Mouse (Mus musculus): ENCODE measurements around the gene Aoc1. TPM values are rescaled to one million over a fixed set of nuclear protein-coding genes. Genes with fewer than 3 reads are reported as not detected.
"Not testable (repeated sequence)": the region's sequence is repeated elsewhere in the genome, so short reads cannot be mapped to it uniquely, and the experiment has no call there.

The Aoc1 gene
- total RNA-seq, 2 experiments from 2014 or later: 0.12 to 0.17 TPM

DNA sequence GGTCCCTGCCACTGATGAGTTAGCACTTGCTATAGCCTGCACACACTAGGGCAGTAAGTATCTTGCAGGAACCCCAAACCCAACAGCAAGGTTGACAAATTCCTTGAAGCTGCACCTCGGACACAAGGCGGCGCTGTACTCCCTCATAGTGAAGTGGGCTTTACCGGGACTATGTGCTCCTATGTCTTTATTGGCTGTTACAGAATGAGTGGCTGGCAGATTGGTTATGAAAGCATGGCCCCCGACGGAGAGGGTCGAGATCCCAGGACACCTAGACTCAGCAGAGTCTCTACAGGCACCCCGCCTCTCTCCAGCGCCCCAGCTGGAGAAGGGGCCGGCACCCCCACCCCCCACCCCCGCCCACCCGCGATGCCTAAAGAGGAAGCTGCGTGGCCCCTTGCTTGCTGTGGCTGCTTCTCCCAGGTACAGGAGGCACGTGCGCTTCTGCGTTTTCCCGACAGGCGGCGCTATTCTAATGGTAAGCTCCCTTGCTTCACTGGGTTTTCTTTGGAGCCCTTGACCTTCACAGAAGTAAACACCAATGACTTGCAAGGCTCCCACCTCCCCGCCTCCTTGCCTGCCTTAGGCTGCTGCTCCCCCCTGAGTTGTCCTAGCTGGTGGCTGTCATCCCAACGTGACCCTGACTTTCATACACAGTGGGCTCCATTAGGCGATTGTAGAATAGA, 12.4 kb upstream of the Aoc1 start:
- peak; percentile 89 for ATAC-seq (replicated peaks; ENCODE audit: poor library complexity)

DNA sequence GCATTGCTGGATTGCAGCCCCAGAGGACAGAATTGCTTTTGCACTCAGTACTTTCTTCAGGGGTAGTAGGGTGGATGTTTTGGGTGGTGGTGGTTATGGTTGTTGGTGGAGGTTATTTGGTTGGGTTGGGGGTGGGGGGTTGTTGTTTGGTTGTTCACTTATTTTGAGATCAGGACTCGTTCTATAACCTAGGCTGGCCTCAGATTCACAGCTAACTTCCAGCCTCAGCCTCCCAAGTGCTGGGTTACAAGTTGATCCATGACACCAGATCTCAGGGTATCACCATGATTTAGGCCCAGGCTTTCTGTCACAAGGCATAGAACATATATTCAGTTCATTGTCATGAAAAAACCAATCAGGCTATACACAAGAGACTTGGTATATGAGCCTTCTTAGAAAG, 11.8 kb upstream of the Aoc1 start:
- ATAC-seq (replicated peaks; ENCODE audit: poor library complexity): no peak

DNA sequence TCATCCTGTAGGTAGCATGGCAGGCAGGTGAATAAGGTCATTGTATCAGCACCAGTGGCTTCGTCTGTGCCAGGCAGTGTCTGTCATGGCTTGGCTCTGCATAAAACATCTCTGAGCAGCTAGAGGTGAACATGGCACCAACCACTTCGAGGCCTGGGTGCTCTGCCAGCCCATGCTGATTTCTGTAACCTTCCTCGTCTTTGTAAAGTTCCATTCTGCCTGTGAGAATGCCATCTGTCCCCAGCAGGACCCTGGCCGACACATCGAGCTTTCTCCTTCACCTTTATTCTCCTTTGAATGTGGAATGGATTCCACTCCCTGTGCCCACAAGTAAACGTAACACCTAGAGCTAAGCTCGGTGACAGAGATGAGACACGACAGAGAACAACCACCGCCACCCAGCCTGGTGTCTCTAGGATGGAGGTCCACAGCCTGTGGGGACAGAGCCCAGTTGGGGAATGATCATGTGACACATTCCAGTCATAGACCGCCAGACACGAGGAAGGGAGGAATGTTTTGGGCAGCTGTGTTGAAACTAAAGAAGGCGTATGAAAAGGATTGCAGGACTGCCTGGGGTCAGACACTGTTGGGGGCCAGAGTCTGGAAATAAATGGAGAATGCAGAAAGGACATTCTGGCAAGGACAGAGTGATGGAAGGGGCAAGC, 10.9 kb upstream of the Aoc1 start:
- no peak for ATAC-seq (replicated peaks; ENCODE audit: poor library complexity)

DNA sequence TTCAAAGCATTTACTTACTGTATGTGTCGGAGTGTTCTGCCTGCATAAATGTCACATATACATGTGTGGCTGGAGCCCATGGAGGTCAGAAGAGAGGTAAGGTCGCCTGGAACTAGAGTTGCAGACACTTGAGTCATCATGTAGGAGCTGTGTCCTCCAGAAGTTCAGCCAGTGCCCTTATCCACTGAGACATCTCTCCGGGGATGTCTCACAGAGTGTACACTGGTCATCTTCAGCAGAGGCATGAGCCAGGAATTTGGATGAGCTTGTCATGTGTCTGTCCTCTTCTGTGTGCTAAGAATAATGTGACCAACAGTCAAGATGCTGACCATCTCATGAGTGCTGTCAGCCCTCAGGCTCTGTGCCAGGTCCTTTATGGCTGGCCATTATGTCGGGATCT, 9.9 kb upstream of the Aoc1 start:
- no peak for ATAC-seq (replicated peaks; ENCODE audit: poor library complexity)

DNA sequence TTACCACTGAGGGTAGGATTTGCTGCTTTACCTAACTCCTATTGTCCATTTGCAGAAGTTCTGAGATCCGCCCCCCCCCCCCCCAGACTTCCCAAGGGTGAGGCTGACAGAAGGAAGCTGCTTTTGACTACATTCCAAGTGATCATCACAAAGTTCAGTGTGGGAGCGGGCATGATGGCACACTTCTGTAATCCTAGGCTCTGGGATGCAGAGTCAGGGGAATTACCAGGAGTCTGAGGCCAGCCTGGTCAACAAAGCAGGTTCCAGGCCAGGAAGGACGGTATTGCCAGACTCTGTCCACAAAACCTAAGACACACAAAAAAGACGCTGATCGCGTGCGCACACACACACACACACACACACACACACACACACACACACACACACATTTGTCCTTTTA, 9.2 kb upstream of the Aoc1 start:
- ATAC-seq (replicated peaks; ENCODE audit: poor library complexity): no peak

DNA sequence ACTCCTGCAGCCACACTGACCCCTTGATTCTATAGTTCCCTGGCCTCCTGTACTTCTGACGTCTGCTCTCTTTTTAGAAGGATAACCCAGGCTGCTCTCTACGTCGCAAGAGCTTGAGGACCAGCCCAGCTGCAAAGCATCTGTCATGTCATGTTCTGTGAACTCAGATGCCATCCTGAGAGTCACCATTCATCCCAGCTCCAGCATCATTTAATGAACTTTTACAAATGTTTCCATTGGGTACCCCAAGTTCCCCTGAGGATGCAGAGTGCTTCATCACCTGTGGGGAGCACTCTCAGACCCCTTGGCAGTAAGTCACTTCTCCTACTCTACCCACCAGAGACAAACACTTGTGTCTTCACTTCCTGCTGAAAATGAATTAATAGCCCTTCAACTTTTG, 8.5 kb upstream of the Aoc1 start:
- no peak for ATAC-seq (replicated peaks; ENCODE audit: poor library complexity)

DNA sequence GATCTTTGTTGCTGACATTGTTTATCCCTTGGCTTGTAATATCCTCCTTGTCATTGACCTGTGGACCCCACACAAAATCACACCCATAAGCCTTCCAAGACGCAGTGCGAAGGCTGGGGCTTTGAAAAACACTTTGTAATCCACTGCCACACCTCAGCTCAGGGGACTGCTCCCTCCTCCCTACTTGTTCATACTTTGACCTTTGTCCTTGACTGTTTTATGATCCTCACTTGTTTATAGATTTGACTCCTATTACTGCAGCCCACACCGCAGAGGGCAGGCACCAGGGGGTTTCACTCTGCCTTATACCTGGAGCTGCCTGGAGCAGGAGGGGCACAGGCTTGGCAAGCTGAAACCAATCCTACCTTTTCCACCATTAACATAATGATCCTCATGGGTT, 8.0 kb upstream of the Aoc1 start:
- no peak for ATAC-seq (replicated peaks; ENCODE audit: poor library complexity)

DNA sequence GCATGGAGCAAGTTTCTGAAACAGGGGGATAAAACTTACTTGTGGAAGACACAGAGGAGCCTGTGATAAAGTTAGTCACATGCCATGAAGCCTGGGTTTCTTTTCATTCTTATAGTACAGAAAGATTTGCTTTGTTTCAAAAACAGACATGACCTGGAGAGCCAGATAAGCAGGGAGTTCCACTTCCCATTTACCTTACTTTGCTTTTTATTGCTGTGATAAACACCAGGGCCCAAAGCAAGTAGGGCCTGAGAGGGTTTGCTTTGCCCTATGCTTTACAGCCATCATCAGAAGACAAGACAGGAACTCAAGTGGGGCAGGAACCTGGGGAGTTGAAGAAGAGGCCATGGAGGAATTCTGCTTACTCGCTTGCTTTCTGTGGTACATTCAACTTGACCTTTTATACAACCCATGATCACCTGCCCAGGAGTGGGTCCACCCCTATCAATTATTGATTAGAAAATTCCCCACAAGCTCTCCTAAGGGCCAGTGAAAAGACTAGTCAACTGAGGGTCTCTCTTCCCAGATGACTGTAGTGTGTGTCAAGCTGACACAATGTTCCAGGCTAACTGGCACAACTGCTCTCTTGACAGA, 7.4 kb upstream of the Aoc1 start:
- no peak for ATAC-seq (replicated peaks; ENCODE audit: poor library complexity)

DNA sequence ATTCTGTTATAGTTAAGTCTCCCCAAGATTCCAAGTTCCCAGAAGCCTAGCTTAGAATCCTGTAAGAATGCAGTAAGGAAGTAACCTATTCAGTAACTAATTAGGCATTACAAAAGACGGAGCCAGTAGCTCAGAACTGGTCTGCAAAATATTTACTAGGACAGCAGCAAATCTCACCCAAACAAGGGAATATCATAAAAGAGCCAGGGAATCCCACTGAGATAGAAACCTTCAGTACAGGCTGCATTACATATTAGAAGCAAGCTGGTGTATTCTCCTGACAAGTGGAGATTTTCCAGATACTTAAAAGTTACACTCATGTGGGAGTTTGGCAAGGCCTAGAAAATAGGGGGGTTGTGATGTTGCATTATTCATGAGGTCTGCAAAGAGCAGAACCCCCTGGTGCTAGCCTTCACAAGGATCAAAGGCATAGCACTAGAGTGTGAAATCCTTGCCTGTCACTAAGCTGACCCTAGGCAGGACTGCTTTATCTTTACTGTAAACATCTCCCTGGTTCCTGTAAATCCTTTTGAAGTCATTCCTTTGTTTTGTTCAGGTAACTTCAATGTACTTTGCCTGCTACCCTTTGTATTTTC, 6.2 kb upstream of the Aoc1 start:
- not testable (repeated sequence) for ATAC-seq (replicated peaks; ENCODE audit: poor library complexity)

DNA sequence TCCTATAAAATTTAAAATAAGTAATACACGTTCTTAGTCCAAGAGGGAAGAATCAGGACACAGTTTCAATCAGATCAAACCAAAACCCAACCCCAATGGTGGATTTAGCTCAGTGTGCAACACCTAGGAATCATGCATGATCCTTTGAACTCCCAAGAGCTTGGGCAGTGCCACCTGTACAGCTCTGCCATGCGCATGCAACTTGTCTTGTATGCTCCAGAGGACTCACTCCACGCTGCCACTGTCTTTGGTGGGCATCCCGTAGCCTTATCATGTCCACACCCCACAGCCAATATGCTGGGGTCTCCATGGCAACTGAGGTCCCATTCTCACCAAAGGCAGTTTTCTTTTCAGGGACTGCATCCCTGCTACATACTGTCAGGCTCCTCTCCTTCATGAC, 5.5 kb upstream of the Aoc1 start:
- no peak for ATAC-seq (replicated peaks; ENCODE audit: poor library complexity)

DNA sequence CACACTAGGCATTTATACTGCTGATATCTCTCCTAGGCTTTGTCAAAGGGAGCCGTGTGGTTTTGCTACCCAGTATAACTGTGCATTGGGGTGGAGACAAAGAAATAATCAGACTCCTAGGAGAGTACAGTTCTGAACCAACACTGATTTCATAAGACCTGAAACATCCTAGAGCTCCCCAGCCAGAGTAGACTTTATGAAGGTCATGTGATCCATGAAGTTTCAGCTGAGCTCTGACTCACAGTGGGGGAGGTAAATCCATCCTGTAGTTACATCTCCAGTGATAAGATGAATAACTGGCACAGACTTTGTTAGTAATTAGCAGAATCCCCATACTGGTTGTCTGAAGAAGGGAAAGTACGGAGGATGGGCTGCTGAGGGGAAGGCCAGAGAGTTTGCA, 2.9 kb upstream of the Aoc1 start:
- no peak for ATAC-seq (replicated peaks; ENCODE audit: poor library complexity)

DNA sequence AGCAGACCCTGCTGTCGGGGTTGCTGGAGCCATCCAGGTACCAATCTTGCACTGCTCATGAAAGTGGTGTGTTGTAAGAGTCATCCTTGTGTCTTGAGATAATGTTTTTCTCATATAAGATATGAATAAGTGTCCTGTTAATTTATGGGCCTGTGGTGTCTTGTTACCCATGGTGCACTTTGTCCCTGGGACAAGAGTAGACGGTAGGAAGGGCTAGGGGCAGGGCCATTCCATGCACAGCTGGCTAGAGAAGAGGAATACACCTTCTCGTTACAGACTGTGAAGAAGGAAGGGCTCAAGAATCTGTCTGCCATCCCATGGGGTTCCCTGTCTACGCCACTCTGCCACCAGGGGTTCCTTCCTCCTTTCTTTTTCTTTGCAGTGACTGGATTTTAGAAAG, 1.9 kb downstream of the Aoc1 start:
- ATAC-seq (replicated peaks; ENCODE audit: poor library complexity): no peak

DNA sequence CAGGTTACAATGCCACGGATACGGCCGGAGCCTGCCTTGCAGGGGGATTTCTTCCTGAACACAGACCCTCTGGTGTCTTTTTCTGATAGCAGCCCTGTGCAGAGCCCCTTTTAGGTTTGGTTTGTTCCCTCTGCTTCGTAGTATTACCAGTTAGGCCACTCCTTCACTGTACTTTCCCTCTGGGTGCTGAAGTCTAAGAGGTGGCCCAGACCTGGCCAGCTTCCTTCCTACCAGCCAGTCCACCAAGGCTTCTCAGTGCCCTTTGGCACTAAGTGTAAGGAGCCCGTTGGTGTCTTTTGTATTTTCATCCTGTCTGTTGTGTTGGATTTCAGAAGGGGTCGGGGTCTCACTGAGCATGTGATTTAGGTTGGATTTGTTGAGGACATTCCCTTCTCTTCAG, 2.8 kb downstream of the Aoc1 start:
- no peak for ATAC-seq (replicated peaks; ENCODE audit: poor library complexity)

DNA sequence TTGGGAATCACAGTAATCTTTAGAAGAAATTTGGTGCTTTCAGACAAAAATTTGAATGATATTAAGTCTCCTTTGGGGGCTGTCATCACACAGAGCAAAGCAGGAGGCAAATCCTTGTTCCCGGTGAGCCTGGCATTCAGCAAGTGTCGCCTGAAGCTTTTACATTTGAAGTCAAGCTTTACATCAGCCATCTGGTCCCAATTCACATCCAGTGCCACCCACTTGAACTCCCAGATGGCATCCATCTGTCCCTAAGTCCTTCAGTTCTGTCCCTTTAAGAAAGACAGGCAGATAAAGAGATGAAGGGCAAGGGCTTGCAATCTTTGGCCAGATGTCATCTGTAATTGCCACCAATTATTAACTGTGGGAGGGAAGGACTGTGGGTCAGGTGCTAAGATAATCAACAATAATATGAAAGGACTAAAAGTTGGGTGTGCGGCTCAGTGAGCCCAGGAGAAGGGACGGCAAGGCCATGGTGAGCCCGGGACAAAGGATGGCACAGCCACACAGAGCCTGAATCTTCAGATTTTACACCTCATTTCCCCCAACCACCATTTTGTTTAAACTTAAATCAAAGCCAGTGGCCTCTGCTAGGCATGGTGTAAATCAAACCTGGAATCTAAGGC, 3.9 kb downstream of the Aoc1 start:
- ATAC-seq (replicated peaks; ENCODE audit: poor library complexity): no peak

DNA sequence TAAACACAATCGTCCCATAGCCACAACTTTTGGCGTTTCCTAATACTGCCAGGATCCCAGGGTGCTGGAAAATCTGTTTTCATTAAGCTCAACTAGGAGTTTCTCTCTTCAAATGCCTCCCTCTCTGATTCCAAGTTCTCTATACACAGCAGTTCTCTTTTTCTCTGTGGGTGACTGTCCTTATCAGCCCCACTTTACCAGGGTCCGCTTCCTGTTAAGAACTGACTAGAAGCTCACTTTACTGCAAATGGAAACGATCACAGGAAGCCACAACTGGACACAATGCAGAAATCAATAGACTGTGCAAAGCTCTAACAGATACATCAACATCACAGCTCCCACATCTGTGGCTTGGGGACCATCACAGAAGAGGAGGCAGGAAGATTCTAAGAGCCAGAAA, 21.5 kb downstream of the Aoc1 start:
- peak; percentile 86 for ATAC-seq (replicated peaks; ENCODE audit: poor library complexity)

DNA sequence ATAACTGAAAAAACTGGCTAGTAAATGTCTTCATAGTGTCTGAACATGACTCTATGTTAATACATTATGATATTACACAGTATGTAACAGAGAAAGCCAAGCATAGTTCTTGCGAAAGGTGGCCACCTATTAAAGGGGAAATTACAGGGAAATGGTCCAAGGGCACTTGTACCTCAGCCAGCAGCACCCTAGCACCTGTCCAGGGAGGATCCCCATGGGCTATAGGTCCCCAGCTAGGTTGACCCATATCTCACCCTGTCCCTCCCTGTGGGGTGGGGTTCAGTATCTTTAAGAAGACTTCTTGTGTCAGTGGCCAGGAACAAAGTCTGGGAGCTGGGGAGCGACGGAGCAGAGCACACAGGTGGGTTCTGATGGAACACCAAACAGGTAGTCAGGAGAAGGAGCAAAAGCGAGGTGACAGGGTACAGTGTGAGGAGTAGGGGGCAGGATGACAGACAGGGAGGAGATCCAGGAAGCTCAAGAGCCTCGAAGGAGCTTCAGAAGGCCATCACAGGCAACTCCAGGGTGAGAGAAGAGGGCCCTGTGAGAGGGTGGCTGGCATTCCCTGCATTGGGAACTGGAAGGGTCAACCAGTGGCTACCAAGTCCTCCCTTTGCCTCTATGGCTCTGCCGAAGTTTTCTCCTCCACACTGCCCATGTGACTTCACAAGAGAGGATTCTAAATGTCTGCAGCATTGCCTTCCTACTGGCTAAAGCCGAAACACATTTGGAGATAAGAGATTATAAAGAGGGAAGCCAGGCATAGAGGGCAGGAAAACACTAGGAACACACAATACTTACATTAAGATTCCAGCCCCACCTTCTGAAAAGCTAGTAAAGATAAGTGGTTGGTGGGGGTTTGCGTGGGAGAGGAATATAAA, 22.5 kb downstream of the Aoc1 start:
- ATAC-seq (replicated peaks; ENCODE audit: poor library complexity): no peak; the same call in 1 of the 2 replicates

DNA sequence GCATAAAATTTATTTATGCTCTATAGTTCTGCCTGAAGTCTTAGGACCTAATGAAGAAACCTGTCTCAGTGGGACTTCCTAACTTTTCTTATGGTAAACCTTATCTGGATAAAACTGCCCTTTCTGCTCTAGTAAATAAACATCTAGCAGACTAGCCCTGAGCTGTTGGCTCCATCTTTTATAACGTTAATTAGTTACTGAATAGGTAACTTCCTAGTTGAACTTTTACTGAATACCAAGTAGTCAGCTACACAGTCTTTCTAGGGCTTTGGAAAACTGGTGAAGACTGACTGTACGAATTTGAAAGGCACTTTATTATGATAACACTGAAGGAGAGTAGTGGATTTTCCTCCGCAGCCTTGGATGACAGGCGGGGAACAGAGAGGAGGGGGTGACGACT, 23.2 kb downstream of the Aoc1 start:
- no peak for ATAC-seq (replicated peaks; ENCODE audit: poor library complexity)

DNA sequence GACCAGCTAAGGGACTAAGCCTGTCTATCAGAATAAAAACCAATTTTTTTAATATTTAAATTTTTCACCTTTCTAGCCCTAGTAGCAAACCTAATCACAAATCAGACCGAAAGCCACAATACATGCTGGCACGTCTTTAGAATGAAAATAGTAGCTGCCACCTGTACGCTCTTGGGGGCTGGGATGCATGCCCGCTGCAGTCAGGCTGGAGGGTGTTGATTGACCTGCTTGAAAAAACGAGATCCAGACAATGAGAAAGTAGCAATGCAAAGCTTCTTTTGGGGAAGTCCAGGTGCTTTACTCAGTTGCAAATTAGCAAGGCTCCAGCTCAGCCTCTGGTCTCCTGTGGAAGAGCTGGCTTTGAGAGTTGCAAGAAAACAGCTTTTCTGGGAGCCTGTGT, 24.3 kb downstream of the Aoc1 start:
- ATAC-seq (replicated peaks; ENCODE audit: poor library complexity): no peak

DNA sequence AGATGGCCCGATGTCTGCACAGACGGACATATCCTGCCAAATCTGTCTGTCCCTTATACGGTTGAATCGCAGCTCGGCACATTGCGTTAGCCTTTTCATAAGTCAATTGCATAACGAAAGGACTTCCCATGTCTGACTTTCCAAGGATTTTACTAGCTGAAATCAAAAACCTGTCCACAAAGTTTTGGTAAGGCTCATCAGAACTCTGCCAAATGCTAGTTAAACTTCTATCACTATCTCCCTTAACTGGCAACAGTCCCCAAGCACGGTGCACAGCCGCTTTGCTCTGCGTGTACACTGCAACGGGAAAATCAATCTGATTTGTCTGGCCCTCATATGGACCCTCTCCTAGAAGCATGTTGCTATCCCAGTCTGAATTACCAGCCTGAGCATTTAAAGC, 28.6 kb downstream of the Aoc1 start:
- ATAC-seq (replicated peaks; ENCODE audit: poor library complexity): not testable (repeated sequence)

DNA sequence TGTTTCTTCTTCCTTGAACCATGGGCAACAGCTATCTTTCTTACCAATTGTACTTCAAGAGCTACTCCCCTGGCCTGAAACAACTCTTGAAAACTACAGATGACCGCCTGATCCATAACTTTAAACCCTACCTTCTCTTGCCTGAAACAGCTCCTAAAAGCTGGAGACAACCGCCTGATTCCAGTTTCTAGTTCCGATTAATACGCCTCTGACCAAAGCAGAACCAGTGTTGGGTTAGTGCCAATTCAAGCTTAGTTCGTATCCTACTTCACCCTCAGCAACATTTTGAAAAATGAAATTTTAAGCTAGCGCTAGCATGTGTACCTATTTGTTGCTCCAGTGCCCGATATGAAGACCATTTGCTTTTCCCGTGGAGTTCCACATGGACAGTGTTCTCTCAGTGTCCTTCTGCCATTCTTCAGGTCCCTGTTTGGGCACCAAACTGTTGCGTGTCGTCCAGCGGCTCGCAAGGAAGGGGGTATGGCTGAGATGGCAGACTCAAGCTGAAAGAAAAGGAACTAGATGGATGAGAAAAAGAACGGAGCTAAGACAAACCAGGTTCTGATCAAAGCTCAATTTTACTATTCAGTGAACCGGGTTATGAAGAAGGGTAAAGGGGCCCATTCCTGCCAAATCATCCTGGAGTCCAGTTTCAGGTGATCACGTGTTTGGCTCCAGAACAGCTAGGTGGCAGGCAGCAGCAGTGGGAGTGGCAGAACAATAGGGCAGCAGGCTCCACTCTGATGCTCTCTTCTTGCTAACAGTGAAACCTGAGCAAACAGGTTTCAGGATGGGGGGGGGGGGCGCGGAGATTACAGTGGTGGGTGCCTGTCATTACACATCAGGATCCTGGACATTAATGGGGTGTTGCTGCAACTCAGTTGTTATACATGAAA, 30.1 kb downstream of the Aoc1 start:
- no peak for ATAC-seq (replicated peaks; ENCODE audit: poor library complexity)

Measured in megakaryocyte progenitor cell, adult 5-6 weeks (primary cell).